Mouse (Mus musculus) inflammation-experienced regulatory T-cells, adult 16 weeks (primary cell): ENCODE data around the gene Stom. TPM values are rescaled to one million over a fixed set of nuclear protein-coding genes. Genes with fewer than 3 reads are reported as not detected.

Experiments
- polyA plus RNA-seq: library from polyadenylated mRNA; unstranded; fragments of 100-300 nt; shearing (Covaris generic); gene quantifications from one replicate; pipeline ENCODE4 v1.2.1, GENCODE M21; 2017

The Stom gene
- 5.6 TPM for polyA plus RNA-seq

GRCm38 (mm10) chr2:35336388-35337280 lies at the start of gene Stom:
Gene Stom (minus strand): TSS chr2:35336976.

GRCm38 (mm10) chr2:35367629-35368028 lies 30.9 kb upstream of the Stom start, which contains the start of gene 4930568D16Rik:
Gene 4930568D16Rik (minus strand): TSS chr2:35367729.

Other genes starting within 250 kb of the Stom start
- 2.0 TPM for gene AI182371, start 235.4 kb downstream of the Stom start, polyA plus RNA-seq
- gene Cntrl, start 227.5 kb downstream of the Stom start, polyA plus RNA-seq: 134 TPM
- gene Rab14, start 135.9 kb downstream of the Stom start, polyA plus RNA-seq: 190 TPM
- 32.0 TPM for gene Gsn, start 80.6 kb downstream of the Stom start, polyA plus RNA-seq
- not detected for gene 4930568D16Rik, start 30.8 kb upstream of the Stom start, polyA plus RNA-seq
- gene 4930402F06Rik, start 60.2 kb upstream of the Stom start, polyA plus RNA-seq: not detected
- gene Ggta1, start 126.3 kb upstream of the Stom start, polyA plus RNA-seq: 24.2 TPM
- 1.4 TPM for gene Dab2ip, start 221.3 kb upstream of the Stom start, polyA plus RNA-seq